Mouse (Mus musculus) MEL-GATA-1-ER (cell line): ENCODE measurements at regions not wholly inside any gene's neighbourhood (a gene's known extent, or its start where the extent isn't known, plus 50 kb on each side); places are given as distances from the start of the nearest gene placed in this dataset.
"Not testable (repeated sequence)": the region's sequence is repeated elsewhere in the genome, so short reads cannot be mapped to it uniquely, and the experiment has no call there.

Experiments used
- DNase-seq: peaks from one replicate; pipeline ENCODE4 v3.0.0-alpha.2; 2012; ENCODE audit warnings: low read depth; ENCODE audit errors: extremely low read depth

GRCm38 (mm10) chr5:134046086-134046485 is 53.4 kb upstream of the Castor2 start:
- DNase-seq: no peak

DNA sequence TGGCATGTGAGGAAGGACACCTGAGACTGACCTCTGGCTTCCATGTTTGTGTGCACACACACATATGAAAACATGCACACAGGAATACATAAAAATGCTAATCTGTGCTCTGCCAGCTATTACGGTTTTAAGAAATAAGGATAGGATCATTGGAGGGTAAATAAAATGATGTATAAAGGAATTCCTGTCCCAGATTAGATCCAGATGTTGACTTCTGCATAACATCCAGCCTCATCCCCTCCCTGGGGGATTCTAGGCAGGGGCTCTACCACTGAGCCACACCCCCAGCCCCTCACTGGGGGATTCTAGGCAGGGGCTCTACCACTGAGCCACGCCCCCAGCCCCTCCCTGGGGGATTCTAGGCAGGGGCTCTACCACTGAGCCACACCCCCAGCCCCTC is 56.6 kb upstream of the Castor2 start:
- not testable (repeated sequence) for DNase-seq

DNA sequence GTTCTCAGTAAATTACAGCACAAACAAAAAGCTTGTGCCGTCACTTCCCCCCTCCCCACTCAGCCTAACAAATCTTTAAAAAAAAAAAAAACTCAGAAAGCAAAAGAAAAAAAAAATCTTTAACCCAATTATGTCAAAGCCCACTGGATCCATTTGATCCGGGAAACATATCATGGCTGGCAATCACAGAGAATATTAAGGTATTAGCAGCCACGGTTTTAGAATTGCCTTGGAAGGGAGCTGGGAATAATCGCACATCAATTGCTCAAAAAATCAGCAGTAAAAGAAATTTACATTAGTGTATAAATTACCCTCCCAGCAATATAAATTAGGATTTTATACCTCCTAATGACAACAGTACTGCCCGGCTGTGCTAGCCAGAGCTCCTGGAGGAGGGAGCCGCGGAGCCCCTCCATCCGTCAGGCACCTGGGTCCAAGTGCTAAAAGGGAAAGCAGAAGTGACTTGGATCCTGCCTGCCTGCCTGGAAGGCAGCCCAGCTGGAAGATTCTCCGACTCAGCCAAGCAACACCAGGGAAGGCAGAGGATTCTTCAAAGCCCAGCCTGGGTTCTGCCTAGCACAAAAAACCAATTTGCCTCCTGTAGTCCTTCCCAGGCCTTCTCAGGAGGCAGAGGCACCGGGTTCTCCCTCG is 72.1 kb upstream of the Castor2 start:
- no peak for DNase-seq

DNA sequence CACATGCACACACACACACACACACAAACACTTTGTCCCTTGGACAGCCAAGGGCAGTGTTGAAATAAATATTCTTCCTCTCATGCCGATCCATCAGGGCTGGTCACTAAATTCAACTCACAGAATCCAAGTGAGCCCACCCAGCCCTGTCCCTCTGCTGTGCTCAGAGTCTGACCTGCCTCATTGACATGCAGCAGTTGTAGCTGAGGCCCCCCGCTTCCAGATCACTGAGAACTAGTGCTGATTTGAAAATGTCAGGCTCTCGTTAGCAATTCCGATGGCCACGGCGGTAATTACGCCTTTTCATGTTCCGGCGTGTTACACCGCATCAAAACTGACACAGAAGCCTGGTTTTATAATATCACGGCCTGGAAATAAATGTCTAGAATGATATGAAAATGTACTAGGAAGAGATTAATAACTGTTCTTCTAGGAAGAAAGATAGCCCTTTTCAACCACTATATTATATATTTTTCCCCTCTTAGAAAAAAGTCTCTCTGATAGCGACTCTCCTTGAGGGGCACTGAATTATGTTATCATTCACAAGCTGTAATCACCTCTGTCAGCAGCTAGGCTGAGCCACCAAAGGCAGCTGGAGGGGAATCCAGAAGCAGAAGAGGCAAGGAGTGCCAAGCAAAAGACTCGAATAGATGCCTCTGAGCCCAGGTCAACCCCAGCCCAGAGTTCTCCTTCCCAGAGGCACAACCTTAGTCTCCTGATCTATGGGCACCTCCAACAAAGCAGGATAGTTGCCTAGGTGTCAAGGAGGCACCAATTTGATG is 79.7 kb upstream of the Castor2 start:
- DNase-seq: no peak

DNA sequence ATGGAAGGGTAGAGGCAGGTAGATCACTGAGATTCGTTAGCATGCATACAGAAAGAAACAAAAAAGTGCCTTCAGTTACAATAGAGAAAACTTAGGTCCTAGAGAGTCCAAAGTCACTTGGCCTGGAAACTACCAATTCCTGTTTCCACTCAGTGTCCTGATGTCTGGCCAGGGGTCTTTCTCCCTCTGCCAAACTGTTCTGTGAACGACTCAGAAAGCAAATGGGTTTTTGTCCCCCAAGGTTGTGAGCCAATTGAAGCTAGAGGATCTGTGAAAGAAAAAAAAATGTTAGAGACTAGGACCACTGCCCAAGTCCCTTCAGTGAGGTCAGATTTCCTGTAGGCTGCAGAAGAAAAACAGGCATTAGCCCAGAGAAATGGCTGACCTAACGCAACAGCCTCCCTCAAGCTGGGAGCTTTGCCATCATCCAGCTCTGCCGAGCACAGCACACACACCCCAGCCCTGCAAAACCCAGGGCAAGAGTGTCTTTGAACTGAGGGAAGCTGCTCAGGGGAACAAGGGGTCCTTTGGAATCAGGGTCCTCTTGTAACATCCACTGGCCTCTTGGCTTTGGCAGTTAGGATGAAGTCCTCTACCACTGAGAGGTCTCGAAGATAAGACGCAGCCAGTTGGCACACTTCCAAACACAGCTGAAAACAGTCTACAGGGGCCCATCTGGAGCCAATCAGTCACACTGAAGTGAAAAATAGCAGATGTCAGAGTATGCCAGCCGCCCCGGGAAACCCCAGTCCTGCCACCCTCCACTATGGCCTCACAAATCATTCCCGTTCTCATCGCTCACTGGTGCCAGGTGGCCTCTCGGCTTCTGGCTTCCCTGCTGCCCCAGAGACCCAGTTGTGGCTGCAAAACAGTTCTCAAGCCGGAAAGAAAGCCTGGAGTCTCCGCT is 85.0 kb upstream of the Castor2 start:
- no peak for DNase-seq

DNA sequence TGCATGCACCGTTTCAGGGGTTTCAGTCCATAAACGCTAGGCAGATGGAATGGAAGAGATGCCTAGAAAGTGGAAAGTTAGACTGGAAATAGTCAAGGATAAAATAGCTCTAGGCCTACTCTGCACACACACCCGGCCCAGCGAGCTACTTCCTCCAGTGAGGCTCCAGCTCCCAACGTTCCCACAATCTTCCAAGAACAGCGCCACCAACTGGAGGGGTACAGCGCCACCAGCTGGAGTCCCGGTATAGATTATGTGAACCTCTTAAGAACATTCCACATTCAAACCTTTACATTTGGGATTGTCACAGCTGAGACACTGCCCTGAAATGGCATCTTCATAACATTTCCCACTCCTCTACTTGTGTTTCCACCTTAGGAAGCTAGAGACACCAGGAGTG is 86.3 kb upstream of the Castor2 start:
- no peak for DNase-seq

DNA sequence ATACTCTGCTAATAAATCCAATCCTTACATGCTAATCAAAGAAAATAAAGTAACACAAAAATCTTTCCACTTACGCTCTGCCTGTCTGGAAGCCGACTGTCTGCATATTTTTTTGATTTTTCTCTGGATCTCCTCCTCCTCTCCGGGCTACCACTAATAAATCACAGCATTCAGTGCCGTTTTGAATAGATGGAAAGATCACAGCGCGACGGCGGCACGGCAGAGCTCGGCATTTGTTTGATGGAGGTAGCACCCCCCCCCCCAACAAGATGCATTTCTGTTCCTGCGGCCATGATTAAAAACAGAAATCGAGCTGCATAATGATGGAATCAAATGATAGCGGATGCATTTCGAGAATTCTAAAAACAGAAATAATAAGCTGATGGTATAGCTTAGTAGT is 89.7 kb upstream of the Castor2 start:
- DNase-seq: no peak

DNA sequence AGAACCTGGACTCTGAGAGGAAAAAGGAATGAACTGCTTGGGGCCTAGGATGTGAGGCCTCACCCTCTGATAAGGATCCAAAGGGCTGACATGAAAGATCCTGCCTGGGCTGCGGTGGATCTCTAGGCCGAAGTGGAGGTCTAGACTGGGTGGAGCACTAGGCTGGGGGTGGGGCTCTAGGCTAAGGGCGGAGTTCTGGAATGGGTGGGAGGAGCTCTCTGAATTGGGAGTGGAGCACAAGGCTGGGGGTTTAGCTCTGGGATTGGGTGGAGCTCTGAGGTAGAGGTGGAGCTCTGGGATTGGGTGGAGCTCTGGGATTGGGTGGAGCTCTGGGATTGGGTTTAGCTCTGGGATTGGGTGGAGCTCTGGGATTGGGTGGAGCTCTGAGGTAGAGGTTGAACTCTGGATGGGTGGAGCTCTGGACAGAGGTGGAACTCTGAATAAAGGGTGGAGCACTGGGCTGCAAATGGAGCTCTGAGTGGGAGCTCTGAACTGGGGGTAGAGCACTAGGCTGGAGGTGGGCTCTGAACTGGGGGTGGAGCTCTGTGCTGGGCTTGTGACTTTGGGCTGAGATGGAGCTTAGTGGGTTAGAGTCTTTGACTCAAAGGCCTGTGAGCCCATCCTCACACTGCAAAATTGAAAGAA is 92.3 kb upstream of the Castor2 start:
- no peak for DNase-seq

DNA sequence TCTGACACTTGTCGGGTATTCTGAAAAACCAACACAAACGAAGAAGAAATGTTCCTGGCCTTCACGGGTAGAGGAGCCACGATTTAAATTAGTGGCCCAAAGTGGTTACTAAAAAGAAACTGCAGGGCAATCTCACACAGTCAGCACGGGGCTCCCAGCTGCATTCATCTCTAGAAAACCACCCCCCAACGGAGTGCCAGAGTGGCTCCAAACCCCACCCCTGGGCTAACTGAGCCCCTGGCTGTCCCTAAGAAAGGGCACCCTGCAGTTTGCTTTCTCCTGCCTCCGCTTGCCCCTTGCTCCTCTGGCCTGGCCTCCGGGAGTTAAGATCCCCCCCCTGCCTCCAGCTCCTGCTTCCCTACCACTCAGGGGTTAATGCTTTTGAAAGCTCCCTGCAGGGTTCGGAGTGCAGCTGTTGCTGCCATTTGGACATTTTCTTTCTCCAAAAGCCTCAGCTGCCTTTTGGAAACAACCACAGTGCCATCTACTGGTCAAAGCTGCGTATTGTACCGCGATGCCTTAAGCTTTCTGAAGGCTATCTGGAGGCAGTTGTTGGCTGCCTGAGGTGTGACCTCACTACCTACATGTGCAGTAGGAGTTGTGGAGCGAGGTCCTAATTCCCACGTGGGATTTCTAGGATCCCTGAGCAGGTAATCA is 92.9 kb upstream of the Castor2 start:
- DNase-seq: peak; percentile 1

DNA sequence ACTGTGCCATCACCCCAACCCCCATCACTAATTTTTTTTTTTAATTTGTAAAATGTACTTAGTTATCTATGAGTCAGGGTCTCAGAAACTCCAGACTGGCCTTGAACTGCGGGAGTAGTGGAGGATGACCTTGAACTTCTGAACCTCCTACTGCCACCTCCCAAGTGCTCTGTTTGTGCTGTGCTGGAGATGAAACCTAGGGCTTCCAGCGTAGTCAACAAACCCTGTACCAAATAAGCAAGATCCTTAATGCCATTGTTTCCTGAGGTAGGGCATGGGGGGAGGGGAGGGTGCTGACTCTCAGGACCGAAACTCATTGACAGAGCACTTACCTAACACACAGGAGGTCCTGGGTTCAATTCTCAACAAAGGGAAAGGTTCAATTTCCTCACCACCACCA is 93.5 kb upstream of the Castor2 start:
- DNase-seq: no peak

GRCm38 (mm10) chr5:134000100-134000499 is 99.4 kb upstream of the Castor2 start:
- no peak for DNase-seq

- DNase-seq: no peak
Measured at GRCm38 (mm10) chr5:133999698-134000097, 99.8 kb upstream of the Castor2 start.

- DNase-seq: no peak
Measured at GRCm38 (mm10) chr5:133991994-133992393, 107.5 kb upstream of the Castor2 start.

- DNase-seq: no peak
Measured at GRCm38 (mm10) chr5:133991556-133991955, 108.0 kb upstream of the Castor2 start.

- no peak for DNase-seq
Measured at GRCm38 (mm10) chr5:133983249-133983966, 116.1 kb upstream of the Castor2 start.

DNA sequence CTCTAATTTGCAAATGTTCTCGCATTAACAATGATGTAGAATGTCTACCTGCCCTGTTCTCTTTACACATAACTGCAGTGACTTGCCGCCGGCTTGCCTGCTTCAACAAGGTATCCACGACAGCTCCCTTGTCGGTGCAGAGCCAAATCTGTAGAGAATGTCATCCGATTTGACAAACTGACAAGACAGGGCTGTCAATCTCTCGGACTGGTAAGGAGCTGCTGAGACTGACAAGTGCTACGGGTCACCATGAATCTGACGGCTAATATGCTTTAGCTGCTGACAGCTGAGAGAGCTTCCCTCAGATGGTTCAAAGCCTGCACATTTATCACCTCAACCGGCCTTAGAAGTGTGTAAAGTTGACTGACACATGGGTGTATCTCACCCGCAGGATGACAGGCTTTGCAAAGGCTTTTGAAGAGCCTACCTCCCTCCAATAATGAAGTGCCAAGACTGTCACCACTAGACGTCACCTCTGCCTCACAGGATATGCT is 129.0 kb upstream of the Castor2 start:
- no peak for DNase-seq

GRCm38 (mm10) chr5:133963301-133963700 is 136.2 kb upstream of the Castor2 start:
- DNase-seq: no peak

- DNase-seq: no peak
Measured at GRCm38 (mm10) chr5:133940841-133941240, 158.7 kb upstream of the Castor2 start.

GRCm38 (mm10) chr5:133940030-133940429 is 159.5 kb upstream of the Castor2 start:
- DNase-seq: no peak
